Mouse (Mus musculus) kidney, postnatal 25 days (tissue): ENCODE data around the gene Msh4.
A peak's percentile ranks its signal among the peaks of the same experiment; 100 is the strongest.
"Not testable (repeated sequence)": the region's sequence is repeated elsewhere in the genome, so short reads cannot be mapped to it uniquely, and the experiment has no call there.

Experiments
- DNase-seq, 2 experiments: peaks; one replicate each; pipeline ENCODE4 v3.0.0; 2021; ENCODE audit warnings: mixed read lengths in 2 of 2

Gene Msh4

GRCm38 (mm10) chr3:153849368-153850015, 56.4 kb downstream of the Msh4 start:
- DNase-seq: peak; percentile 25 to 47

- DNase-seq: no peak
Measured at GRCm38 (mm10) chr3:153847207-153847733, 58.7 kb downstream of the Msh4 start.

GRCm38 (mm10) chr3:153846109-153846508, 59.8 kb downstream of the Msh4 start:
- no peak for DNase-seq

- no peak for DNase-seq
Measured at GRCm38 (mm10) chr3:153845500-153845899, 60.4 kb downstream of the Msh4 start.

GRCm38 (mm10) chr3:153844757-153845156, 61.2 kb downstream of the Msh4 start:
- no peak for DNase-seq

GRCm38 (mm10) chr3:153844030-153844429, 61.9 kb downstream of the Msh4 start, which contains the start of gene Asb17:
Gene Asb17, plus strand, starts transcription at chr3:153844209.
- DNase-seq: no peak

- no peak for DNase-seq
Measured at GRCm38 (mm10) chr3:153837593-153837992, 68.3 kb downstream of the Msh4 start.

- no peak for DNase-seq
Measured at GRCm38 (mm10) chr3:153836316-153836715, 69.6 kb downstream of the Msh4 start.

GRCm38 (mm10) chr3:153835455-153836086, 70.4 kb downstream of the Msh4 start:
- peak; percentile 83 to 87 for DNase-seq

GRCm38 (mm10) chr3:153834071-153834470, 71.9 kb downstream of the Msh4 start:
- DNase-seq: no peak

- no peak for DNase-seq
Measured at GRCm38 (mm10) chr3:153832654-153832945, 73.3 kb downstream of the Msh4 start.

- no peak for DNase-seq
Measured at GRCm38 (mm10) chr3:153831873-153832653, 73.9 kb downstream of the Msh4 start.

- peak in 1 of 2 experiments; percentile 20 for DNase-seq
Measured at GRCm38 (mm10) chr3:153831014-153831872, 74.7 kb downstream of the Msh4 start.

- not testable (repeated sequence) for DNase-seq
Measured at GRCm38 (mm10) chr3:153829788-153830187, 76.2 kb downstream of the Msh4 start.

- peak; percentile 17 to 52 for DNase-seq
Measured at GRCm38 (mm10) chr3:153826616-153827015, 79.3 kb downstream of the Msh4 start.

- DNase-seq: no peak
Measured at GRCm38 (mm10) chr3:153825197-153825596, 80.7 kb downstream of the Msh4 start.

- peak; percentile 28 to 59 for DNase-seq
Measured at GRCm38 (mm10) chr3:153823671-153824515, 82.0 kb downstream of the Msh4 start.

GRCm38 (mm10) chr3:153819438-153819837, 86.5 kb downstream of the Msh4 start:
- no peak for DNase-seq

- no peak for DNase-seq
Measured at GRCm38 (mm10) chr3:153818723-153819122, 87.2 kb downstream of the Msh4 start.

- peak; percentile 38 to 66 for DNase-seq
Measured at GRCm38 (mm10) chr3:153817376-153817890, 88.5 kb downstream of the Msh4 start.

GRCm38 (mm10) chr3:153814026-153814425, 91.9 kb downstream of the Msh4 start:
- no peak for DNase-seq
